Mouse (Mus musculus): ENCODE measurements around the gene Prf1.

- TF ChIP-seq CTCF (IDR thresholded peaks at IDR 0.05; ENCODE audit: low read depth) (no peak), EP300 (IDR thresholded peaks at IDR 0.05; ENCODE audit: low read depth) (no peak)
These were observed 754 bp upstream of the Prf1 start for GRCm38 (mm10) chr10:61296713-61297445.

Data from heart, postnatal 0 days (tissue).